Mouse (Mus musculus) ES-E14 (cell line): ENCODE data around the gene Slc2a4.

ENCODE experiments used
- MAFK ChIP-seq: IDR thresholded peaks from 2 replicates; pipeline ENCODE4 v1.6.1; 2014; ENCODE audit warnings: mild to moderate bottlenecking, low read depth, low read length, inconsistent platforms; ENCODE audit not compliant: insufficient read depth
- ZNF384 ChIP-seq: IDR thresholded peaks from 2 replicates; pipeline ENCODE4 v1.6.1; 2012; ENCODE audit warnings: low read depth, low read length, inconsistent platforms

DNA sequence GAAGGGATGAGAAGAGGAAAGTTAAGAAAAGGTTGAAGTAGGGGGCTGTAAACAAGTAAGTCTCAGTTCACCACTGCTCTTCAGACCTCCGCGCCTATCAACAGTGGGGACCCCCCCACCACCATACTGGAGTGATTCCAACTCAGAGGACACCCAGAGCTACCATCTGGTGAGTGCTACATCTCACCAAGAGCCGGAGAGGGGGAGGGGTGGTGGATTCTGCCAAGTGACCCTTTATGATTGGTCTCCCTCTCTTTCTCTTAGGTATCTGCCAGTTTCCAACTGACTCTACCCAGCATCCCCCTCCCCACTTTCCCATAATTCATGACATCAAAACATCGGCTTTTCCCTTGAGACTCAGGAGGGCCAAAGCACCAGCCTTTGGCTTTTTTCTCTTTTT is 7.0 kb downstream of the Slc2a4 start:
- TF ChIP-seq ZNF384 (no peak), MAFK (no peak)
